Mouse (Mus musculus) T-helper 17 cell (primary cell): Measurements from ENCODE around the gene Adam1b.

Experiments used
- in situ Hi-C, 2 experiments: fragments of 300-600 bp; cut with MboI, MseI; formaldehyde crosslinking; loops; 1 replicate in 1 of 2; 2 replicates in 1 of 2; pipeline ENCODE4 v1.15.1; 2025; ENCODE audit warnings: high pct_unique_total_duplicates in 2 of 2

Adam1b gene

DNA sequence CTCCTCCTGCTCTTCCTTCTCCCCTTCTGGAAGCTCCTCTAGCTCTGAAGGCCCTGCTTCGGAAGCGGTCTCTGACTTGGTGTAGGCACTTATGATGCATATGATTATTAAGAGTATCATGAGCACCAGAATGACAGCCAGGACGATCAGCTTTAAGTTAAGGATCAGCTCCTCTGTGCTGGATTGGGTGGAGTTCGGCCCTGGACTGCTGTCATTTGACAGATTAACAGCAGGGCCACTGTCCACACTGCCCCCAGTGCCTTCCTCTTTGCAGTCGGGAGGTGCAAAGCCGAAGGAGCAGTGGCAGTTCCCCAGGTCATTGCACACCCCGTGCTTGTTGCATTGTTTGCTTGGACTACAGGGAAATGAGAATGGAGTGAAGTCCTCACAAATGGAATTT lies 2.5 kb downstream of the Adam1b start:
- in situ Hi-C loops: no loop called here

DNA sequence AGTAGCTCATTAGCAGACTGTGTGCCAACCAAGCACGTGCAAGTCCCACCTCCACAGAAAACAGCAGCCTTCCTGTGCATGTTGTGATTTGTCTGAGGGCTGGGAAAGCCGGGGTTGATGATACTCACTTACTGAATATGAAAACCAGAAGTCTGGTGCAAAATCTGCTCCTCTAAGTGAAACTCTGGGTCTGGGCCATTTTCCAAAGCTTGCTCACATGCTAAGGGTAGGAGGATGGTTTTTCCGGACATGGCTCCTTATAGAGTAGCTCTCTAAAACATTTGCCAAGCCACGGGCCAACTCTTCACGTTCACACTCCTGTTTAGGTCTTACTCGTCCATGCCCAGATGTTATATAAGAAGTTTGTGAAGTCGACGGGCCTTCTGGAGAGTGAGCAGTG lies 9.9 kb downstream of the Adam1b start:
- in situ Hi-C loops: no loop called here

DNA sequence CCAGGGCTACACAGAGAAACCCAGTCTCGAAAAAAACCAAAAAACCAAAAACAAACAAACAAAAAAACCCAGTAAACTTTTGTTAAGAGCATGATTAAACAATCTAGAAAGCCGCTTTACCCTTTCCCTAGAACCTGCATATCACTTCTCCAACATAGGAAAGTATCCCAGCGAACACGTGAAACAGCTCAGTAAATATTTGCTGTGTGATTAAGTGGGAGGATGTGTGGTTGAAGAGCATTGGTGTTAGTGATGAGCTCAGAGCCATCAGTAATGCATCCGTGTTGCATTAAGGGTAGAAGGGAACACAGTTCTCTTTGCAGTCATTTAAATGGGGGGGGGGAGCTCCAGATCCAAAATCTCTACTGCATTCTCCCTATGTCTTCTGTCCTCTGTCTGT lies 18.4 kb downstream of the Adam1b start:
- in situ Hi-C loops: no loop called here

DNA sequence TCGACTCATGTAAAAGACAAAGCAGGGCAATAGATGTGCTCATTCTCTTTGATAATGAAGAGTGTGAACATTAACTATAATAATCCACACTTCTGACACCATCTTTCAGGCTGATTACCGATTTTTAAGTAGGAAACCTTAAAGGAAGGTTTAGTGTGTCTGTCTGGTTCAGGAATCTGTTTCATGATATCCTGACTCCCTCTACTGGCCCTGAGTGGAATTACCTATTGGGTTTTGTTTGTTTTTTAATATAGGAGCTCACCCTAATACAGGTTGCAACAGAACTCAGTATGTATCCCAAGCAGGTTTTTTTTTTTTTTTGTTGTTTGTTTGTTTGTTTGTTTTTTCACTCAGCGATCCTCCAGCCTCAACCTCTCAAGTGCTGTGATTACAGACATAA lies 25.6 kb downstream of the Adam1b start:
- in situ Hi-C loops: loop anchor here (5.0 kb wide), 1 partner anchor 35 kb away; no protein-coding TSS in a partner anchor

- in situ Hi-C loops: loop anchor here (5.0 kb wide), 1 partner anchor 34 kb away; no protein-coding TSS in a partner anchor
These were observed 27.2 kb downstream of the Adam1b start for GRCm38 (mm10) chr5:121476040-121476439.

GRCm38 (mm10) chr5:121474610-121475009 lies 28.6 kb downstream of the Adam1b start:
- in situ Hi-C loops: loop anchor here (5.0 kb wide), 1 partner anchor 32 kb away; no protein-coding TSS in a partner anchor

- in situ Hi-C loops: no loop called here
These were observed 30.8 kb downstream of the Adam1b start for GRCm38 (mm10) chr5:121472411-121472810.

DNA sequence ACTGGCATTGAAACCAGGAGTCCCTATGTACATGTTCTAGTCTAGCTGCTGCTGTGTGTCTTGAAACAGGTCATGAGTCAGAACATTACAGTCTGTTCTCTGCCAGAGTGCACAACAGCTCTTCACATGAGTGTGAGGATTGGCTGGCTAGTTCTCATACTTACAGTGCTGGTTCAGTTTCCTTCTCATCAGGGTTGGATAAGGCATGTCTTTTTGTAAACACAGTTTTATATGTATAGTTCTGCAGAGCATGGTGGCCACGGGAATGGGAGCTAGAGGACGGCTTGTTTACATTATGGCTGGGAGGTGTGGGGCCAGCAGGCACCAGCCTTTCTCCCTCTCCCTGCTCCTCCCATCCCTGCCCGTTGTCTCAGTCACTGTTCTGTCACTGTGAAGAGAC lies 33.7 kb downstream of the Adam1b start:
- in situ Hi-C loops: no loop called here

DNA sequence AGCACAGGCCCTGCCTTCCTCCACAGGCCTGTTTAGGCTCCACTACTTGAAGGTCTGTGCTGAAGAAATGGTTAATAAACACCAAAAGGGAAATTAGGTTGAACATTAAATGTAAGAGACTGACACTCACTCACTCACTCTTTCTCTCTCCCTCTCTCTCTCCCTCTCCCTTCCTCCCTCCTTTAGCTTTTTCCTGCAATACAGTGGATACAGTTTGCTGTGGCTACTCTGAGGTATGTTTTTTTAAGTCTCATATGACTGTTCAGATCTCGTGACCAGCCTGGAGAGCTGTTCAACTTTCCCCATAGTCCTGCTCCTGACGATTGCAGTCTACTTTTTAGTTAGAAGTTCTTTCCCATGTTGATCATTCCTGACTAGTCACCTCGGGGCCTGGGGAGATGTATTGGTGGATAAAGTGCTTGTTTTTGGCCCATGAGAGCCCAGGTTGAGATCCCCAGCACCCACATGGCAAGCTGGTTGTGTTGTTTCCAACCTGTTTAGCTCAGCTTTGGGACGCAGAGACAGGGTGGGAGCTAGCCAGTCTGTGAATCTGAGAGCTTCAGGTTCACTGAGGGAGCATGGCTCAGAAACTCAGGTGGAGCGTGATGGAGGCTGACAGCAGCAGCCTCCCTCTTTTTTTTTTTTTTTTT lies 39.5 kb downstream of the Adam1b start:
- in situ Hi-C loops: no loop called here

- in situ Hi-C loops: no loop called here
These were observed 40.3 kb downstream of the Adam1b start for GRCm38 (mm10) chr5:121462967-121463366.

- in situ Hi-C loops: no loop called here
These were observed 41.1 kb downstream of the Adam1b start for GRCm38 (mm10) chr5:121462171-121462502.

DNA sequence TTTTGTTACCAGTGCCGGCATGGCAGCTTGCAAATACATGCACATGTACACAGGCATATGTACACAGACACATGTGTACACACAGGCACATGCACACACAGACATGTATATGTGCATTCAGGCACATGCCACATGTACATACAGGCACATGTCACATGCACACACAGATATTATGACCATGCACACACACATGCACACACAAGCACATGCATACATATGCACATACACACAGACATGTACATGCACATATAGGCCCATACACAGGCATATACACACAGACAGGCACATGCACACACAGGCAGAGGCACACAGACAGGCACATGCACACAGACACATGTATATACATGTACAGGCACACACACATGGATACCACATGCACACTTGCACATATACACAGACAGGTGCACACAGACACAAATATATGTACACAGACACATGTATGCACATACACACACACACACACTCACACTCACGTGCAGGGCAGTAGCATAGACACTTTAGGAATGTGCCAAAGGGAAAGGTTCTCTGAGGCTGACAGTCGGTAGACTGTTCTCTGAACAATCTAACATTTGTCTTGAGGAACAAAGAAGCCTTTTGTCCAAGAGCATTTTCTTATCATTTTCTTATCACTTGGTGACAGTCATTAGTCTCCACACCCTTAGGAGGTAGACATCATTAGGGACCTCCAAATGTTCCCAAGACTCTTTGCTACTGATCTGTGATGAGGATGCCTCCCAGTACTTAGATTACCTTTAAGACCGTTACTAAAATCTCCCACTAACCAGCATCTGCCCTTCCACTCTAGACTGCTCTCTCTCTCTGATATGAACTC lies 41.7 kb downstream of the Adam1b start:
- in situ Hi-C loops: no loop called here

DNA sequence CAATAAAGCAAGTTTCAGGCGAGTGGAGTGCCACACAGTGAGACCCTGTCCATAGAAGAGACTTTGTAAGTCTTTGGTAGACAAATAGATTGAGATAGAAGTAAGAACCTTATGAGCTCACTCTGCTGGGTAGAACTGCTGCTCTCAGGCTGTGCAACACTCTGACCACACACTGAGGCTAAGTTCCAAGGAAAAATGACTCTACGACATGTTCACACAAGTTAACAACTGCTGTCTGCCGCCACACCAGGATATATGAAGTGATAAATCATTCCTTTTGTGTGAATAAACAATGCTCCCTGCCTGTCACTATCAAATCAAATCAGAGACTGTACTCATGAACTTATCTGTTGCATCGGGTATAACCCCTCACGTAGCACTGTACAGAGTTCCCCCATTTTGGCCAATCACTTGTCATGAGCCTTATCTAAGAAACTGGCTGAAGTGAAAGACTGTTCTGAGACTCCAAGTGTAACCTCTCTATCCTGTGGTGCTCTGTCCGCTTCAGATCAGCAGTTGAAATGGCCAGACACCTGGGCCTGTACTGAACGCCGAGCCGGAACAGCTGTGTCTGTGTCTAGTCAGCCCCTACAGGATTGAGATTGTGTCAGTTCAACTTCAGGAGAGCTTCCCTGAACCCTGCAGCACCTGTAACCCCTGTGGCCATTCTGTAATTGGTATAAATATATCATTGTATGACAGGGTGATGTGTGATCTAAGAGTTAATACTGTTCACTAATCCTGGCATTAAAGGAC lies 47.5 kb downstream of the Adam1b start:
- in situ Hi-C loops: no loop called here

- in situ Hi-C loops: no loop called here
These were observed 48.8 kb downstream of the Adam1b start for GRCm38 (mm10) chr5:121454503-121454782.

GRCm38 (mm10) chr5:121453743-121454502 lies 49.3 kb downstream of the Adam1b start:
- in situ Hi-C loops: no loop called here

- in situ Hi-C loops: no loop called here
These were observed 50.3 kb downstream of the Adam1b start for GRCm38 (mm10) chr5:121452906-121453305.

DNA sequence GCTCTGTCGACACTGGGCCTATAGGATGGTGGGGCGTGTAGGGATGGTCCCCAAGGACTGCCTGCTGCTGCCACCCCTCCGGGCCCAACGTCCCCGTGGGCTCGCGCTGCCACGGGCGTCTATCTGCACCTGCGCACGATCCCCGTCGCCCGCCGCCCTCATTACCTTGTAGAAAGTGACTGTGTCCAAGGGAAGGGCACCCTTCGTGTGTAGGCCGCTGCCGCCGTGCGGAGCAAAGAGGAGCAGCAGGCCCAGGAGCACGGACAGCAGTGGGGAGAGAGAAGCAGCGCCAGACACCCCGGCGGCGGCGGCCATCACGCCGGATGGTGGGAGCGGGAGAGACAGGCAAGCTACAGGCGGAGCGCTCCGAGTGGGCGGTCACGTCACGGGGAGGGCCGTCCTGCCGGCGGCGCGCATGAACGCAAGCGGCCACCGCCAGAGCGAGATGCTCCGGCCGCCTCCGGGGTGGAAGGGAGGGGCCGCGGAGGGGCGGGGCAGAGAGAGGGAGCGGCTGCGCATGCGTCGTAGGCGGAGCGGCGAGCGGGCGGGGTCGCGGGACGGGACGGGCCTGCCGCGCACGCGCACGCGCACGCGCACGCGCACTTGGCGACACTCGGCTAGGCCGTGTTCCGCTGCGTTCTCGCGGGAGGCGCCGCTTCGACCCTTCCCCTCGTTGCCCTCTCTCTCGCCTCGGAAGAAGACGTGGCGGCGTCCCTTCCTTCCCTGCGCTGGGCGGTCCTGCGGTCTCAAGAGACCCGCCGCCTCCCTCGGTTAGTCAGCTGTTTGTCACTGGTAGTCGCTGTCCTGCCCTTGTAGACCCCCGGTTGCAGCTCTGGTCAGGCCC lies 51.0 kb downstream of the Adam1b start, which contains the start of gene Erp29:
Gene Erp29, minus strand, starts transcription at position 481 of the 844 bp plus-strand sequence.
- in situ Hi-C loops: no loop called here

DNA sequence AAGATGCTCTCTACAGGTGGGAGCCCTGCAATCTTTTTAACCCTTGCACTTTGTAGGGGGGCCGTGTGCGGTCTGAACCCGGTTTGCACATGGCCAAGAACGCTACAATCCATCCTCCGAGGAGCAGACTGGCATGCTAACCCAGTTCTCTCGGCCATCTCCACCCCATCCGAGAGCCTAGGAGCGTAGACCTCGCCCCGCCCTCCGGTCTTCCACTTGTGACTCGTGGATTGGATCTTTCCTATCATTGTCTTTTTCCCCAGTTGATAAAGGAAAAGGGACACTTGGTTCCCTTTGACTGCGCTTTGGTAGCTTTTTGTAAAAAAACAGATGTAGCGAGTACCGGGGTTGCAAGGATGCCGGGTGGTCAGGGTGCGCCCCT lies 51.6 kb downstream of the Adam1b start, which contains the start of gene Tmem116:
Gene Tmem116, plus strand, starts transcription at position 250 of the 382 bp plus-strand sequence.
- in situ Hi-C loops: no loop called here

GRCm38 (mm10) chr5:121451203-121451602 lies 52.0 kb downstream of the Adam1b start:
- in situ Hi-C loops: no loop called here

- in situ Hi-C loops: no loop called here
These were observed 52.8 kb downstream of the Adam1b start for GRCm38 (mm10) chr5:121450476-121450875.
